Mouse (Mus musculus): ENCODE measurements around the gene Plrg1. TPM values are rescaled to one million over a fixed set of nuclear protein-coding genes. Genes with fewer than 3 reads are reported as not detected.

Plrg1 gene
- polyA plus RNA-seq, 1 experiment = 2.5 TPM

DNA sequence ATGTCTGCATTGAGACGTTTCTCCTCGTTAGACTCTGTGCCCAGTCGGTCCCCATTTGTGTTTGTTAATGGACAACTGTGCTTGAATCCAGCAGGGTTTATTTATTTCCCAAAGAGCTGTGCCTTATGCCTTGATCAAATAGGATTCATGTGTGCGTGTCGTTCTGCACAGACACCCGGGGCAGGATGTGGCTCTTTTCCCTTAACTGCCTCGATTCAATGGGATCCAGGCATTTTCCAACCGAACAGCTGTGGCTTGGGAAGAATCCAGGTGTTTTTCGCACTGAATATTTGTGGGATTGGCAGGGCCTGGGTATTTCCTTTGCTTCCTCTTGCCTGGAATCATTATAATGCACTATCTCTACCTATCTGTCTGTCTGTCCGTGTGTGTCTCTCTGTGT, 62.3 kb downstream of the Plrg1 start:
- TF ChIP-seq FLI1 (IDR thresholded peaks at IDR 0.05; ENCODE audit: low read length) (no peak), GATA1 (IDR thresholded peaks at IDR 0.05; ENCODE audit: borderline replicate concordance, low read length) (no peak)
- H3K4me3 ChIP-seq (replicated peaks) = no peak overlapping the region
- H3K27me3 ChIP-seq (replicated peaks) = peaks cover 2% of the 10 kb centered on the region
- H3K9me3 ChIP-seq = no peaks in the 10 kb centered on the region
- no peaks in the 10 kb centered on the region for H3K36me3 ChIP-seq (replicated peaks; ENCODE audit: low read length)
- no peaks in the 10 kb centered on the region for H3K4me1 ChIP-seq

Other genes starting within 250 kb of the Plrg1 start
- not detected in 2 replicates for gene Rbm46, start 179.0 kb upstream of the Plrg1 start, polyA plus RNA-seq (2012; ENCODE audit: insufficient read depth, low replicate concordance)
- gene Lrat, start 151.5 kb upstream of the Plrg1 start, polyA plus RNA-seq (2012; ENCODE audit: insufficient read depth, low replicate concordance) = not detected in 2 replicates
- not detected in 2 replicates for gene Fgg, start 47.8 kb upstream of the Plrg1 start, polyA plus RNA-seq (2012; ENCODE audit: insufficient read depth, low replicate concordance)
- not detected in 2 replicates for gene Fga, start 29.4 kb upstream of the Plrg1 start, polyA plus RNA-seq (2012; ENCODE audit: insufficient read depth, low replicate concordance)
- not detected in 2 replicates for gene Fgb, start 5.7 kb upstream of the Plrg1 start, polyA plus RNA-seq (2012; ENCODE audit: insufficient read depth, low replicate concordance)
- not detected in 2 replicates for gene Dchs2, start 72.4 kb downstream of the Plrg1 start, polyA plus RNA-seq (2012; ENCODE audit: insufficient read depth, low replicate concordance)